Mouse (Mus musculus) heart, postnatal 0 days (tissue): Measurements from ENCODE around the gene Piwil4.

Source experiments
- CTCF ChIP-seq: IDR thresholded peaks from 2 replicates; pipeline ENCODE4 v1.5.1; 2016; ENCODE audit warnings: antibody characterized with exemption, control low read depth, low read depth
- EP300 ChIP-seq: IDR thresholded peaks from 2 replicates; pipeline ENCODE4 v1.6.1; 2016; ENCODE audit warnings: antibody characterized with exemption, low read depth

GRCm38 (mm10) chr9:14680584-14680983 lies 59.9 kb downstream of the Piwil4 start:
- TF ChIP-seq CTCF: no peak
- no peak for TF ChIP-seq EP300
